Mouse (Mus musculus) liver, postnatal 0 days (tissue): ENCODE measurements at regions not wholly inside any gene's neighbourhood (a gene's known extent, or its start where the extent isn't known, plus 50 kb on each side); places are given as distances from the start of the nearest gene placed in this dataset.

ENCODE experiments used
- ATAC-seq: fragments of 200-750 bp; cut with Nextera tagmentation; 2 replicates; pipeline ENCODE4 v1.8.0; 2017; ENCODE audit warnings: mild to moderate bottlenecking, moderate library complexity
- DNase-seq: peaks from one replicate; pipeline ENCODE4 v3.0.0-alpha.2; 2016
- H3K27ac ChIP-seq: fragments of 300-500 bp; sonication (generic); 2 replicates; pipeline ENCODE4 v1.5.1; 2014; ENCODE audit warnings: antibody characterized with exemption, moderate library complexity, mild to moderate bottlenecking, low read depth
- H3K27me3 ChIP-seq: fragments of 300-500 bp; sonication (generic); 2 replicates; pipeline ENCODE4 v1.6.1; 2014; ENCODE audit warnings: low read length, control low read depth, mixed read lengths; ENCODE audit not compliant: insufficient read depth
- H3K36me3 ChIP-seq: fragments of 300-500 bp; sonication (generic); replicated peaks from 2 replicates; pipeline ENCODE4 v1.6.1; 2014; ENCODE audit warnings: mild to moderate bottlenecking, control low read depth, low read length, moderate library complexity, mixed read lengths; ENCODE audit not compliant: insufficient read depth
- H3K4me1 ChIP-seq: fragments of 300-500 bp; sonication (generic); 2 replicates; pipeline ENCODE4 v1.6.1; 2014; ENCODE audit warnings: antibody characterized with exemption, mild to moderate bottlenecking, control low read depth; ENCODE audit not compliant: insufficient read depth
- H3K4me2 ChIP-seq: fragments of 300-500 bp; sonication (generic); 2 replicates; pipeline ENCODE4 v1.6.1; 2014; ENCODE audit warnings: low read depth, mild to moderate bottlenecking, low read length, moderate library complexity, mixed read lengths
- H3K4me3 ChIP-seq: fragments of 300-500 bp; sonication (generic); 2 replicates; pipeline ENCODE4 v1.5.1; 2014; ENCODE audit warnings: low read depth, low read length
- H3K9ac ChIP-seq: fragments of 300-500 bp; sonication (generic); replicated peaks from 2 replicates; pipeline ENCODE4 v1.6.1; 2014; ENCODE audit warnings: mild to moderate bottlenecking, moderate library complexity
- H3K9me3 ChIP-seq: fragments of 300-500 bp; sonication (generic); 2 replicates; pipeline ENCODE4 v1.6.1; 2016; ENCODE audit warnings: mild to moderate bottlenecking, control low read depth, low read length, mixed read lengths
- CTCF ChIP-seq: sonication (generic); IDR thresholded peaks from 2 replicates; pipeline ENCODE4 v1.5.1; 2016; ENCODE audit warnings: antibody characterized with exemption, low read depth
- EP300 ChIP-seq: IDR thresholded peaks from 2 replicates; pipeline ENCODE4 v1.6.1; 2016; ENCODE audit warnings: antibody characterized with exemption, low read depth, mild to moderate bottlenecking
- WGBS: fragments of 180-500 bp; shearing (Covaris S2); extraction: QIAGEN DNeasy Blood & Tissue Kit; methylation state at CpG from one replicate; pipeline ENCODE4 v1.1.7; 2014; ENCODE audit not compliant: insufficient replicate concordance; 5-methylcytosine and 5-hydroxymethylcytosine counted together

- TF ChIP-seq CTCF (no peak), EP300 (no peak)
- no peak for ATAC-seq
- no peaks in the 10 kb centered on the region for H3K27me3 ChIP-seq
- no peak overlapping the region for H3K4me3 ChIP-seq
- H3K9ac ChIP-seq, result no peak overlapping the region
- H3K9me3 ChIP-seq, result no peaks in the 10 kb centered on the region
- WGBS, result 46% methylated on average over 4 of the region's 4 CpGs
- no peak for DNase-seq
- no peaks in the 10 kb centered on the region for H3K4me1 ChIP-seq
- H3K36me3 ChIP-seq, result no peaks in the 10 kb centered on the region
- H3K27ac ChIP-seq, result no peak overlapping the region
- H3K4me2 ChIP-seq, result no peak overlapping the region
Observed at GRCm38 (mm10) chr4:87448338-87448737, 218.1 kb upstream of the Slc24a2 start.

- H3K27ac ChIP-seq, result no peak overlapping the region
- DNase-seq (no peak), ATAC-seq (no peak)
- H3K9ac ChIP-seq, result no peak overlapping the region
- no peaks in the 10 kb centered on the region for H3K36me3 ChIP-seq
- 73% methylated on average over 3 of the region's 3 CpGs for WGBS
- H3K27me3 ChIP-seq, result no peaks in the 10 kb centered on the region
- TF ChIP-seq EP300, result no peak
- TF ChIP-seq CTCF, result no peak
- no peak overlapping the region for H3K4me2 ChIP-seq
- no peaks in the 10 kb centered on the region for H3K4me1 ChIP-seq
- H3K4me3 ChIP-seq, result no peak overlapping the region
- no peaks in the 10 kb centered on the region for H3K9me3 ChIP-seq
Observed at GRCm38 (mm10) chr4:87446856-87447255, 216.6 kb upstream of the Slc24a2 start.

DNA sequence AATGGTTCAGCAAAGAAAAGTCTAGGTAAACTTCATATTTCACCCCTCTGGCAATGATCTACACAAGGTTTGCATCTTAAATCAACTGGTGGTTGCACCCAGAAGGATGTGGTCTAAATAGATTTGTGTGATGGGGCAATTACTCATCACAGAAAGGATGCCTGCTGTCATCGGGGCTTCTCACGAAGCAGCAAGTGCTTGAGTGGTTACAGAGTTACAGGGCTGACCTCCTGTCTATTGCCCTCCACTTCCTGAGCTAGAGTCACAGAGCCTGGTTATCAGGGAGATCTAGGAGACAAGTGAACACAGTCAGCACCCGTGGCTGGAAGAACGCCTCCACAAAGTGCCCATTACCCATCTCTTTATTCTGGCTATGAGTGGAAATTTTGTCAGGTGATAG is 203.9 kb upstream of the Slc24a2 start:
- DNase-seq (no peak), ATAC-seq (no peak)
- Histone ChIP-seq H3K27me3 (no peaks in the 10 kb centered on the region), H3K9ac (no peak overlapping the region), H3K27ac (no peak overlapping the region), H3K4me1 (no peaks in the 10 kb centered on the region), H3K4me2 (no peak overlapping the region), H3K9me3 (no peaks in the 10 kb centered on the region), H3K4me3 (no peak overlapping the region), H3K36me3 (no peaks in the 10 kb centered on the region)
- WGBS, result 21% methylated on average over 4 of the region's 4 CpGs
- no peak for TF ChIP-seq CTCF

DNA sequence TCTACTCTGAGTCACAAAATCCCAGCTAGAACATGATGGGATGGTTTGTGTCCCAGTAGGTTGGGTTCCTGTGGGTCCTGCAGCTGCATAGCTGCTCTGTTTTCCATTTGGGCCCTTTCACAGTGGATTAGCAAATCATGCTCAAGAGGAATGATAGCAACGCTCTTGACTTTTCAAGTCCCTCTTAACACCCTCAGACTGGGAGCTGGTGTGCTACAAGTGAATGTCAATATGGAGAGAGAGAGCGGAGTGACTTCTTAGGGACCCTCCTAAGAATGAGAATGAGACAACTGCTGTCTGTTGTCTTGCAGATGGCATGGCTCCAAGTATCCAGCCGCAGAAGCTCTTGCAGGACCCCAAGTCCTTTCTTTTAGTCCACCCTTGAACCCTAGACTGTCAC is 198.1 kb upstream of the Slc24a2 start:
- TF ChIP-seq EP300 (no peak), CTCF (no peak)
- H3K4me1 ChIP-seq, result no peaks in the 10 kb centered on the region
- H3K9ac ChIP-seq, result no peak overlapping the region
- no peak overlapping the region for H3K4me3 ChIP-seq
- H3K27ac ChIP-seq, result no peak overlapping the region
- no peaks in the 10 kb centered on the region for H3K27me3 ChIP-seq
- 74% methylated on average over 3 of the region's 3 CpGs for WGBS
- H3K9me3 ChIP-seq, result no peaks in the 10 kb centered on the region
- H3K36me3 ChIP-seq, result no peaks in the 10 kb centered on the region
- DNase-seq (no peak), ATAC-seq (no peak)
- no peak overlapping the region for H3K4me2 ChIP-seq

- ATAC-seq (no peak), DNase-seq (no peak)
- no peaks in the 10 kb centered on the region for H3K36me3 ChIP-seq
- H3K4me1 ChIP-seq, result no peaks in the 10 kb centered on the region
- H3K4me2 ChIP-seq, result no peak overlapping the region
- WGBS, result 78% methylated on average over 1 of the region's 1 CpGs
- H3K9ac ChIP-seq, result no peak overlapping the region
- H3K27me3 ChIP-seq, result no peaks in the 10 kb centered on the region
- no peak overlapping the region for H3K4me3 ChIP-seq
- H3K9me3 ChIP-seq, result no peaks in the 10 kb centered on the region
- H3K27ac ChIP-seq, result no peak overlapping the region
- TF ChIP-seq EP300 (no peak), CTCF (no peak)
Observed at GRCm38 (mm10) chr4:87424066-87424465, 193.8 kb upstream of the Slc24a2 start.

GRCm38 (mm10) chr4:87422588-87422987 is 192.3 kb upstream of the Slc24a2 start:
- ATAC-seq, result no peak
- H3K4me3 ChIP-seq, result no peak overlapping the region
- no peaks in the 10 kb centered on the region for H3K36me3 ChIP-seq
- H3K9ac ChIP-seq, result no peak overlapping the region
- H3K4me1 ChIP-seq, result no peaks in the 10 kb centered on the region
- DNase-seq, result no peak
- H3K27me3 ChIP-seq, result no peaks in the 10 kb centered on the region
- WGBS, result 70% methylated on average over 6 of the region's 6 CpGs
- no peak overlapping the region for H3K4me2 ChIP-seq
- H3K27ac ChIP-seq, result no peak overlapping the region
- no peak for TF ChIP-seq EP300
- TF ChIP-seq CTCF, result no peak
- no peaks in the 10 kb centered on the region for H3K9me3 ChIP-seq

- 62% methylated on average over 6 of the region's 6 CpGs for WGBS
- TF ChIP-seq CTCF (no peak), EP300 (no peak)
- no peak overlapping the region for H3K27ac ChIP-seq
- H3K4me1 ChIP-seq, result no peaks in the 10 kb centered on the region
- ATAC-seq, result no peak
- no peak overlapping the region for H3K4me2 ChIP-seq
- no peaks in the 10 kb centered on the region for H3K36me3 ChIP-seq
- H3K27me3 ChIP-seq, result no peaks in the 10 kb centered on the region
- H3K4me3 ChIP-seq, result no peak overlapping the region
- DNase-seq, result no peak
- H3K9ac ChIP-seq, result no peak overlapping the region
- H3K9me3 ChIP-seq, result no peaks in the 10 kb centered on the region
Observed at GRCm38 (mm10) chr4:87403354-87403753, 173.1 kb upstream of the Slc24a2 start.
